Mouse (Mus musculus) liver, embryonic 14.5 days (tissue): ENCODE measurements around the gene Mpl.
A peak's percentile ranks its signal among the peaks of the same experiment; 100 is the strongest.

Experiments used
- CTCF ChIP-seq: IDR thresholded peaks from 2 replicates; pipeline ENCODE4 v1.5.1; 2016; ENCODE audit warnings: antibody characterized with exemption, low read depth, control low read depth
- EP300 ChIP-seq: IDR thresholded peaks from 2 replicates; pipeline ENCODE4 v1.6.1; 2016; ENCODE audit warnings: antibody characterized with exemption, low read depth

GRCm38 (mm10) chr4:118401918-118402317 lies 55.4 kb downstream of the Mpl start:
- TF ChIP-seq CTCF: no peak
- TF ChIP-seq EP300: peak; percentile 59
